Mouse (Mus musculus): ENCODE results near the gene Tnfsf18.

GRCm38 (mm10) chr1:161491766-161492165 lies 2.7 kb upstream of the Tnfsf18 start:
- TF ChIP-seq CTCF (IDR thresholded peaks at IDR 0.05; ENCODE audit: low read depth, low read length) (no peak), GATA1 (IDR thresholded peaks at IDR 0.05; ENCODE audit: borderline replicate concordance, low read length) (no peak), TAL1 (conservative IDR thresholded peaks at IDR 0.05; ENCODE audit: low read depth, low read length) (no peak)
